Mouse (Mus musculus) stomach, embryonic 15.5 days (tissue): ENCODE results near the gene Tmem25. TPM values are rescaled to one million over a fixed set of nuclear protein-coding genes. Genes with fewer than 3 reads are reported as not detected.

Experiments
- ATAC-seq: fragments of 200-750 bp; cut with Nextera tagmentation; 2 replicates; pipeline ENCODE4 v1.8.0; 2017; ENCODE audit warnings: low read depth, moderate number of reproducible peaks, moderate TSS enrichment; ENCODE audit not compliant: insufficient read depth, low FRiP score
- H3K27ac ChIP-seq: fragments of 300-500 bp; sonication (generic); 2 replicates; pipeline ENCODE4 v1.5.1; 2015; ENCODE audit warnings: mild to moderate bottlenecking, inconsistent platforms
- H3K27me3 ChIP-seq: fragments of 300-500 bp; sonication (generic); replicated peaks from 2 replicates; pipeline ENCODE4 v1.6.1; 2015; ENCODE audit warnings: inconsistent platforms
- H3K36me3 ChIP-seq: fragments of 300-500 bp; sonication (generic); 2 replicates; pipeline ENCODE4 v1.6.1; 2015; ENCODE audit warnings: inconsistent platforms
- H3K4me1 ChIP-seq: fragments of 300-500 bp; sonication (generic); 2 replicates; pipeline ENCODE4 v1.6.1; 2015; ENCODE audit warnings: inconsistent platforms
- H3K4me2 ChIP-seq: fragments of 300-500 bp; sonication (generic); 2 replicates; pipeline ENCODE4 v1.6.1; 2015; ENCODE audit warnings: mild to moderate bottlenecking, inconsistent platforms
- H3K4me3 ChIP-seq: fragments of 300-500 bp; sonication (generic); replicated peaks from 2 replicates; pipeline ENCODE4 v1.5.1; 2015; ENCODE audit warnings: inconsistent platforms
- H3K9ac ChIP-seq: fragments of 300-500 bp; sonication (generic); 2 replicates; pipeline ENCODE4 v1.6.1; 2015; ENCODE audit warnings: inconsistent platforms
- H3K9me3 ChIP-seq: fragments of 300-500 bp; sonication (generic); 2 replicates; pipeline ENCODE4 v1.6.1; 2016; ENCODE audit warnings: inconsistent platforms
- WGBS: fragments of 180-500 bp; shearing (Covaris S2); methylation state at CpG from one replicate; pipeline ENCODE4 v1.1.7; 2015; 5-methylcytosine and 5-hydroxymethylcytosine counted together
- polyA plus RNA-seq: library from polyadenylated mRNA; unstranded; fragments of >200 nt; fragmentation: Nextera tagmentation; extraction: Ambion mirVana; gene quantifications from 2 replicates; pipeline ENCODE4 v1.2.1, GENCODE M21; 2015

The Tmem25 gene
- polyA plus RNA-seq, 1 experiment from 2014 or later: 3.8 TPM

DNA sequence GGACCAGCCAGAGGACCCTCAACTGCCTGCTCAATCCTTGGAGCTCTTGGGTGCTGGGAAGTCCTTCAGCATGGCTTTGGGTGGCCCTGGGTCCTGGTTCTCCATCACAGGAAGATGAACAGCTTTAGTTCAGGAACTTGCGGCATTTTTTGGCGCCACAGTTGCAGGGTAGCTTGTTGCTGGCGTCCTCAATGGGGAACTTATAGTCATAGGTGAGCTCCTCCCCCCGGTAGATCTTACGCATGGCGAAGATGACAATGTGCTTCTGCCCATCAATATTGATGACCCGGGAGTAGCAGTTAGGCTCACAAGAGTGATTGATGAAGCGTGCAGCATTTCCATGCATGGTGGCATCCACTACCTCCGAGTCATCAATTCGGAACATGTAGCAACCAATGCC, 8.7 kb upstream of the Tmem25 start:
- Histone ChIP-seq H3K4me3 (no peak overlapping the region), H3K27me3 (no peaks in the 10 kb centered on the region), H3K9ac (no peak overlapping the region), H3K4me1 (no peaks in the 10 kb centered on the region), H3K27ac (no peak overlapping the region), H3K4me2 (no peak overlapping the region), H3K36me3 (peaks cover 57% of the 10 kb centered on the region), H3K9me3 (no peaks in the 10 kb centered on the region)
- 92% methylated on average over 10 of the region's 10 CpGs for WGBS
- no peak for ATAC-seq

- 66% methylated on average over 5 of the region's 5 CpGs for WGBS
- ATAC-seq: no peak
Measured at GRCm38 (mm10) chr9:44807141-44807540, 8.0 kb upstream of the Tmem25 start.

DNA sequence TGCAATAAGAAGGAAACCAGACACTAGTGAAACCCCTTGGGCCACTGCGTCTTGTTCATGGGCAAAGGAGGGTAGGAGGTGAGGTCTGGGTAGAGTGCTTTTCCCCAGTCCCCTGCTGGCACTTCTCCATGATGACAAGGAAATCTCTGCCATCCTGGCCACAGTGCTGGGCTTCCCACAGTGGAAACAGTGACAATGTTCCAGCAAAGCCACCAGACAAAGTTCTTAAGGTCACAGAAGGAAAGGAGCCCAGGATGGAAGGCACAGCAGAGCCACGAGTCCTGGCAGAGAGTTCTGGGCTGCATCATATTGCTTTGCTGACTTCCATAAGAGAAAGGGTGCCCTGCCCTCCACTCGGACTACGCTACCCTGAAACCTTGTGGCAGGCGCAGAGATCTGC, 6.4 kb upstream of the Tmem25 start:
- H3K4me1 ChIP-seq: no peaks in the 10 kb centered on the region
- peaks cover 43% of the 10 kb centered on the region for H3K36me3 ChIP-seq
- no peak overlapping the region for H3K27ac ChIP-seq
- no peak overlapping the region for H3K4me2 ChIP-seq
- WGBS: 91% methylated on average over 5 of the region's 5 CpGs
- no peaks in the 10 kb centered on the region for H3K27me3 ChIP-seq
- H3K4me3 ChIP-seq: no peak overlapping the region
- no peak overlapping the region for H3K9ac ChIP-seq
- H3K9me3 ChIP-seq: no peaks in the 10 kb centered on the region
- no peak for ATAC-seq

More at GRCm38 (mm10) chr9:44807141-44807540, 8.0 kb upstream of the Tmem25 start:
- Histone ChIP-seq H3K27me3 (no peaks in the 10 kb centered on the region), H3K9me3 (no peaks in the 10 kb centered on the region), H3K4me2 (no peak overlapping the region), H3K4me1 (no peaks in the 10 kb centered on the region), H3K9ac (no peak overlapping the region), H3K27ac (no peak overlapping the region), H3K36me3 (peaks cover 53% of the 10 kb centered on the region), H3K4me3 (no peak overlapping the region)

DNA sequence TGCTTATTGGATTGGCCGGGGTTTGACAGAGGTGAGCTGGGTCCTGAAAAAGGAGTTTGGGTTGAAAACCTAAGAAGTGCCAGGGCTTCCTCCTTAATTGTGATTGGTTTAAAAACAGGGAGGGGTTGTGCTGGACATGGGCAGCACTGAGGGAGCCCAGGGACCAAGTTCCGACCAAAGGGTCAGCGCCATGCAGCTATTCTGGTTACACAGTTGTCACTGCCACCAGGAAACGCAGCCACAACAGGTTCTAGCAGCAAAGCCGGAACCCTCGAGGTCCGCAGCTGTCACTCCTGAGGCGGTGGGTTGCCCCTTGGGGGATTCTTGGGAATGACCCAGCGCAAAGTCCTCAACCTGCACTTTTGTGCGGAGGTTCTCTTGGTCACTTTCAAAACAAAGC, 5.6 kb upstream of the Tmem25 start:
- no peak for ATAC-seq
- peaks cover 34% of the 10 kb centered on the region for H3K36me3 ChIP-seq
- H3K4me3 ChIP-seq: no peak overlapping the region
- no peak overlapping the region for H3K27ac ChIP-seq
- H3K9ac ChIP-seq: no peak overlapping the region
- no peaks in the 10 kb centered on the region for H3K27me3 ChIP-seq
- 87% methylated on average over 10 of the region's 10 CpGs for WGBS
- no peaks in the 10 kb centered on the region; the same call in 1 of the 2 replicates for H3K4me1 ChIP-seq
- H3K9me3 ChIP-seq: no peaks in the 10 kb centered on the region
- no peak overlapping the region for H3K4me2 ChIP-seq

DNA sequence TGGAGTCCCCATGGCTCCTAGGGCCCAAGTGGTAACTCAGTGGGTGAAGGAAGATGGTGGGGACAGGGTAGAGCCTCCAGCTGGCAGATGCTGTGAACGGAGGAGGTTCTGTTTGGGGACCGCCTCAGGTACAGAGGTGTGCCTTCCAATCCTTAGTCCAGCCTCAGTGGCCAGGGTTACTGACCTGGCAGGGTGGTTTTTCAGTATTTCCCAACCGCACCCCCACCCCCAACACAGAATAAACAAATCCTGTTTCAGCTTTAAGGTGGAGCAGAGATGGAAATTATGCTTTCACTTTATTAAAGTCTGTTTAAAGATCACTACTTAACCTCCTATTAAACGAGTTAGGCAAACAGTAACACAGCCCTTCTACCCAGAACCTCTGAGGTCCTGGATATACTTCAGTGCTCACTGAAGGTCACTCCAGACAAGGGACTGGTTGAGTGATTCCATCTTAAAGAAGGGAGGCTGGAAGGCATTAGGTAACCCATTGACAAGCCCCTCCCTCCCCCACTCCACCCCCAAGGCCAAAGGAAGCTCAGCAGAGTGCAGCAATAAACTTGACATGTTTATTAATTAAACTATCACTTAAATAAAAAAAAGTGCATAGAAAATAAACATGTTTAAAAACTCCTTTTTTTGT, 3.8 kb upstream of the Tmem25 start, which contains the start of gene Ttc36:
Ttc36 (minus strand) TSS at position 265 of the 643 bp plus-strand sequence.
- no peak within 1 kb of the TSS for H3K4me3 ChIP-seq
- H3K4me2 ChIP-seq: no peak within 1 kb of the TSS
- no peak for ATAC-seq
- no peaks in the 10 kb centered on the region for H3K9me3 ChIP-seq
- 47% methylated on average over 4 of the region's 4 CpGs for WGBS
- 0 out of 2 replicates have a peak, but pooled peaks cover 3% of the 10 kb centered on the region for H3K27me3 ChIP-seq
- H3K9ac ChIP-seq: no peak within 1 kb of the TSS
- peaks cover 18% of the 10 kb centered on the region for H3K36me3 ChIP-seq
- peaks cover 11% of the 10 kb centered on the region; the same call in 1 of the 2 replicates for H3K4me1 ChIP-seq
- no peak within 1 kb of the TSS for H3K27ac ChIP-seq

- H3K4me1 ChIP-seq: peaks cover 11% of the 10 kb centered on the region; the same call in 1 of the 2 replicates
- H3K9ac ChIP-seq: no peak overlapping the region
- 65% methylated on average over 6 of the region's 6 CpGs for WGBS
- peaks cover 8% of the 10 kb centered on the region for H3K36me3 ChIP-seq
- H3K9me3 ChIP-seq: no peaks in the 10 kb centered on the region
- no peak overlapping the region for H3K27ac ChIP-seq
- no peak overlapping the region for H3K4me2 ChIP-seq
- H3K27me3 ChIP-seq: 0 out of 2 replicates have a peak, but pooled peaks cover 3% of the 10 kb centered on the region
- no peak overlapping the region for H3K4me3 ChIP-seq
- ATAC-seq: no peak
Measured at GRCm38 (mm10) chr9:44801669-44802068, 2.6 kb upstream of the Tmem25 start.

- Histone ChIP-seq H3K4me3 (peak overlapping the region; percentile 57), H3K9ac (0 out of 2 replicates have a peak overlapping the region, but pooled peaks have one; percentile 38), H3K36me3 (no peaks in the 10 kb centered on the region; the same call in 1 of the 2 replicates), H3K4me2 (peak overlapping the region; percentile 99), H3K27ac (no peak overlapping the region), H3K27me3 (0 out of 2 replicates have a peak, but pooled peaks cover 3% of the 10 kb centered on the region), H3K9me3 (no peaks in the 10 kb centered on the region), H3K4me1 (peaks cover 11% of the 10 kb centered on the region; the same call in 1 of the 2 replicates)
- ATAC-seq: no peak
- WGBS: 34% methylated on average over 9 of the region's 9 CpGs
Measured at GRCm38 (mm10) chr9:44799958-44800324, 834 bp upstream of the Tmem25 start.

DNA sequence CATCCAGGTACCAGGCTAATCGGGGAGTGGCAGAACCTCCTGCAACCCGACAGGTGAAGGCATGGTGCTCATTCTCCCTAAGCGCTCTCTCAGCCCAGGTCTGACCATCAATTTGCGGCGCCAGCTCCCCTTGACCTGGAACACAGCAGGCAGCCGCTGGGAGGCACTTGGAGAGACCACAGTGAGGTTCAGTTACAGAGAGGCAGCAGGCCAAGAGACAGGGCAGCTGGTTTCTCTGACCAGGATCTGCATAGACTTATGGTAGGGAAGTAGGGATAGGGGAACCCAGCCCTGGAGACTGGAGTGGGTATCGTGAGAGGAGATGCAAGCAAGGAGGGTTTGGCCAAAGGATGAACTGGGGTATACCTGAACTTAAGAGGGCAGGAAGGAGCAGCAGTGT, 809 bp downstream of the Tmem25 start:
- peak overlapping the region; percentile 99; the same call in 1 of the 2 replicates for H3K4me2 ChIP-seq
- WGBS: 52% methylated on average over 7 of the region's 7 CpGs
- H3K9me3 ChIP-seq: no peaks in the 10 kb centered on the region
- no peaks in the 10 kb centered on the region for H3K36me3 ChIP-seq
- peak overlapping the region; percentile 57; the same call in 1 of the 2 replicates for H3K4me3 ChIP-seq
- H3K27ac ChIP-seq: no peak overlapping the region
- H3K27me3 ChIP-seq: 0 out of 2 replicates have a peak, but pooled peaks cover 3% of the 10 kb centered on the region
- H3K4me1 ChIP-seq: peaks cover 11% of the 10 kb centered on the region; the same call in 1 of the 2 replicates
- no peak overlapping the region for H3K9ac ChIP-seq
- ATAC-seq: no peak

DNA sequence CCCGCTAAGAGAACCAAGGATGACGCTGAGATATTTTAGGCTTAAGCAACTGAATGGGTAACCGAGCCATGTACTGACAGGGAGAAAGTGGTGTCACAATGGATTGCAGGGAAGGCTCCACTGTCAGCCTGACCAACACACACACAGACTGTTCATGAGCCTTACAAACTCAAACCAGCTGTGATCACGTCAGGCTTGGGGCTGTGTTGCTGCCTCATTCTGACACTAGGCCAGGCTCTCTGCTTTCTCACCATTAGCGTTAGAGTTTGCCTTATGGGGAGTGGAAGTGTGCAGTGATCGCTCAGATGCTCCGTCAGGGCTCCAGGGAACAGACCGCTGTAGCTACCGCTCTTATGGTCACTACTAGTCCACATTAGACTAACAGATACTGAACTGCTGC, 6.3 kb downstream of the Tmem25 start:
- H3K4me2 ChIP-seq: no peak overlapping the region
- H3K27ac ChIP-seq: no peak overlapping the region
- H3K4me1 ChIP-seq: no peaks in the 10 kb centered on the region
- no peak overlapping the region for H3K4me3 ChIP-seq
- no peaks in the 10 kb centered on the region for H3K9me3 ChIP-seq
- H3K27me3 ChIP-seq: no peaks in the 10 kb centered on the region
- WGBS: 79% methylated on average over 9 of the region's 9 CpGs
- H3K36me3 ChIP-seq: peaks cover 22% of the 10 kb centered on the region
- no peak overlapping the region for H3K9ac ChIP-seq
- ATAC-seq: no peak

GRCm38 (mm10) chr9:44772750-44773651, 26.1 kb downstream of the Tmem25 start:
- ATAC-seq: peak; percentile 99
- peak overlapping the region; percentile 90 for H3K27ac ChIP-seq

DNA sequence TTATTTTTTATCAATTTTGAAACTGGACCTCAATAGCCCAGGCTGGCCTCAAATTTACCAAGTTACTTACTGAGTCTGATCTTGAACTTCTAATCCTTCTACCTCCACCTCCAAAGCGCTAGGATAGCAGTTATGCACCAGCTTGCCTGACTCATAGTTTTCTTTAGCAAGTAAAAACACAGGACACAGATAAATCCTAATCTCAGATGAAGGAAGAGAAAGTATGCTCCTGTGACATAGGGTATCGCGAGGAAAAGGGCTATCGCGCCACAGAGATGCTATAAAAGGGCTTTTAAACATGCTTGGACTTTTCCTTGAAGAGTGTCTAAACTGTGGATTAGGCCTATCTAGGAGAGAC, 26.7 kb downstream of the Tmem25 start:
- Histone ChIP-seq H3K9me3 (no peaks in the 10 kb centered on the region), H3K9ac (no peak overlapping the region), H3K27ac (peak overlapping the region; percentile 51; the same call in 1 of the 2 replicates), H3K4me2 (no peak overlapping the region), H3K4me1 (no peaks in the 10 kb centered on the region), H3K27me3 (no peaks in the 10 kb centered on the region), H3K36me3 (peaks cover 9% of the 10 kb centered on the region; the same call in 1 of the 2 replicates), H3K4me3 (no peak overlapping the region)
- 19% methylated on average over 5 of the region's 5 CpGs for WGBS
- ATAC-seq: no peak

More at GRCm38 (mm10) chr9:44772750-44773651, 26.1 kb downstream of the Tmem25 start:
- Histone ChIP-seq H3K27me3 (no peaks in the 10 kb centered on the region), H3K9me3 (no peaks in the 10 kb centered on the region), H3K4me3 (peak overlapping the region; percentile 66), H3K9ac (peak overlapping the region; percentile 80), H3K36me3 (peaks cover 9% of the 10 kb centered on the region; the same call in 1 of the 2 replicates), H3K4me2 (peak overlapping the region; percentile 84), H3K4me1 (no peaks in the 10 kb centered on the region)
- under 1% methylated on average over 41 of the region's 41 CpGs for WGBS

DNA sequence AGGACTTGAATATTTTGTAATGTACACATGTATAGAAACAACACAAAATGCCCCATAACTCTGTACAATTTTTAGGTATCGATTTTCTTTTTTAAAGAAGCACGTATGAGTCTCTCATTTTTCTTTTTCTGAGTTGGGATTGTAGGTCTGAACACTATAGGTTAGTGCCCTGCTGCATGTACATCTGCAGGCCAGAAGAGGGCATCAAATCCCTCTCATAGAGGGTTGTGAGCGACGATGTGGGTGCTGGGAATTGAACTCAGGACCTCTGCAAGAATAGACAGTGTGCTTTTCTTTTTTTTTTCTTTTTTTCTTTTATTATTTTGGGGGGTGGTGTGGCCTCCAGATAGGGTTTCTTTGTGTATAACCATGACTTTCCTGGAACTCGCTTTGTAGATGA, 27.7 kb downstream of the Tmem25 start:
- WGBS: 92% methylated on average over 5 of the region's 5 CpGs
- Histone ChIP-seq H3K36me3 (peaks cover 9% of the 10 kb centered on the region; the same call in 1 of the 2 replicates), H3K4me2 (no peak overlapping the region), H3K4me1 (no peaks in the 10 kb centered on the region), H3K27ac (no peak overlapping the region), H3K9ac (no peak overlapping the region), H3K4me3 (no peak overlapping the region), H3K9me3 (no peaks in the 10 kb centered on the region), H3K27me3 (no peaks in the 10 kb centered on the region)
- ATAC-seq: no peak
